In the genomic region with DNA sequence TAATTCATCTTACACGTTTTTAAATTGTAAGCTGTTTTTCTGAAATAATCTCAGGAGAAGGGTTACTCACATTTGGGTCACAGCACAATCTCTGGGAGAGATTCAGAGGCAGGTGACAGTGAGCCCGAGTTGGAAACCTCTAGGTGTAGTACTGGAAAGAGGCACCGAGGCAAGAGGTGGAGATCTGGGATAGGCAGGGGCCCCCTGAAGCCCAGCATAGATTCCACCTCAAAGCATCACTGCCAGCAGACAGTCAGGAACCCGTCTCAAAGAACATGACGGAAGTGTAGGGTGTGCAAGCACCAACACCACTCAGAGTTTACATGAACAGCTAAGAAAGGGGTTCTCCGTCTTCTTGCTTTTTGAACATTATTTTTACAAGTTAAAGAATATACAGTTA, we compare ENCODE assay signal across 11 mouse cellular contexts.
DNase-seq lines count a peak whose midpoint lies in the region; ATAC-seq and TF ChIP-seq lines count a peak whose summit lies in the region.
"Had no signal": no experiment of that assay in that cellular context is flagged by ENCODE, and none has a peak within 500 bp of the region (broad histone marks: within the 10 kb centered on the region; RNA-seq: fewer than 3 reads in every experiment).

No protein-coding gene starts in this region.

- no peaks in the 10 kb centered on the region for H3K36me3 ChIP-seq in heart, embryonic 12.5 days
- no peaks in the 10 kb centered on the region for H3K36me3 ChIP-seq in stomach, embryonic 15.5 days
- H3K36me3 ChIP-seq in stomach, postnatal 0 days (ENCODE audit: control insufficient read depth, insufficient read depth, low read length): no peaks in the 10 kb centered on the region
- H3K36me3 ChIP-seq in hindbrain, embryonic 15.5 days: no peaks in the 10 kb centered on the region

- ATAC-seq in heart, embryonic 12.5 days (ENCODE audit: insufficient number of reproducible peaks, low FRiP score): no peak
- ATAC-seq in stomach, embryonic 15.5 days (ENCODE audit: insufficient read depth, low FRiP score, low read depth): no peak
- ATAC-seq in stomach, postnatal 0 days (ENCODE audit: low FRiP score, low TSS enrichment): no peak
- no peak for ATAC-seq in hindbrain, embryonic 15.5 days (ENCODE audit: low FRiP score, low read depth)
- ATAC-seq: CD4-positive, CD25-positive, alpha-beta regulatory T cell, adult 4 months had no signal

- H3K4me2 ChIP-seq in heart, embryonic 12.5 days: peak overlapping the region; percentile 73
- H3K4me2 ChIP-seq in stomach, embryonic 15.5 days: peak overlapping the region; percentile 60; the same call in 1 of the 2 replicates
- H3K4me2 ChIP-seq in stomach, postnatal 0 days (replicated peaks; ENCODE audit: low read depth): no peak overlapping the region
- H3K4me2 ChIP-seq in hindbrain, embryonic 15.5 days: peak overlapping the region; percentile 60

- peaks cover 12% of the 10 kb centered on the region for H3K4me1 ChIP-seq in heart, embryonic 12.5 days (replicated peaks)
- H3K4me1 ChIP-seq in stomach, embryonic 15.5 days: peaks cover 12% of the 10 kb centered on the region; the same call in 1 of the 2 replicates
- H3K4me1 ChIP-seq in stomach, postnatal 0 days (replicated peaks; ENCODE audit: control insufficient read depth, insufficient read depth): peaks cover 5% of the 10 kb centered on the region; the same call in 1 of the 2 replicates
- H3K4me1 ChIP-seq in hindbrain, embryonic 15.5 days (replicated peaks): peaks cover 30% of the 10 kb centered on the region

- no peak for TF ChIP-seq CTCF in stomach, postnatal 0 days (IDR thresholded peaks at IDR 0.05; ENCODE audit: low read depth)

- no peaks in the 10 kb centered on the region for H3K27me3 ChIP-seq in heart, embryonic 12.5 days (replicated peaks)
- H3K27me3 ChIP-seq in stomach, embryonic 15.5 days (replicated peaks): no peaks in the 10 kb centered on the region
- H3K27me3 ChIP-seq in stomach, postnatal 0 days (ENCODE audit: control insufficient read depth, insufficient read depth, low read length): no peaks in the 10 kb centered on the region
- H3K27me3 ChIP-seq in hindbrain, embryonic 15.5 days: no peaks in the 10 kb centered on the region

- TF ChIP-seq EP300 in stomach, postnatal 0 days (optimal IDR thresholded peaks at IDR 0.05): no peak

- DNase-seq in heart, adult 18-20 months: no peak
- DNase-seq in stomach, postnatal 0 days (ENCODE audit: low spot score): no peak
- no peak for DNase-seq in urinary bladder, postnatal 4 days (ENCODE audit: low spot score in 2 of 2)
- DNase-seq in thymus, postnatal 10 days (ENCODE audit: low spot score in 2 of 2): no peak
- DNase-seq in thymus, postnatal 25 days: no peak
- DNase-seq: liver, postnatal 0 days; right cerebral cortex, postnatal 25 days had no signal

- no peak overlapping the region for H3K27ac ChIP-seq in heart, embryonic 12.5 days (ENCODE audit: poor library complexity, severe bottlenecking)
- no peak overlapping the region for H3K27ac ChIP-seq in stomach, embryonic 15.5 days
- H3K27ac ChIP-seq in stomach, postnatal 0 days (replicated peaks): no peak overlapping the region
- H3K27ac ChIP-seq in hindbrain, embryonic 15.5 days (replicated peaks): peak overlapping the region; percentile 69

- no peak overlapping the region; the same call in 1 of the 2 replicates for H3K4me3 ChIP-seq in heart, embryonic 12.5 days
- H3K4me3 ChIP-seq in stomach, embryonic 15.5 days (replicated peaks): no peak overlapping the region
- H3K4me3 ChIP-seq in stomach, postnatal 0 days (ENCODE audit: low read depth, low read length): no peak overlapping the region
- peak overlapping the region; percentile 38; the same call in 1 of the 2 replicates for H3K4me3 ChIP-seq in hindbrain, embryonic 15.5 days

- no peak overlapping the region for H3K9ac ChIP-seq in heart, embryonic 12.5 days
- H3K9ac ChIP-seq in stomach, embryonic 15.5 days: no peak overlapping the region
- H3K9ac ChIP-seq in stomach, postnatal 0 days (ENCODE audit: low read length): no peak overlapping the region
- no peak overlapping the region for H3K9ac ChIP-seq in hindbrain, embryonic 15.5 days
- H3K9ac ChIP-seq: liver, postnatal 0 days had no signal

- WGBS in heart, embryonic 12.5 days: 43% methylated on average over 6 of the region's 6 CpGs
- WGBS in stomach, embryonic 15.5 days: 52% methylated on average over 6 of the region's 6 CpGs
- 65% methylated on average over 6 of the region's 6 CpGs for WGBS in stomach, postnatal 0 days
- WGBS in hindbrain, embryonic 15.5 days: 35% methylated on average over 6 of the region's 6 CpGs

- no peaks in the 10 kb centered on the region for H3K9me3 ChIP-seq in heart, embryonic 12.5 days (replicated peaks)
- no peaks in the 10 kb centered on the region for H3K9me3 ChIP-seq in stomach, embryonic 15.5 days
- no peaks in the 10 kb centered on the region for H3K9me3 ChIP-seq in stomach, postnatal 0 days (ENCODE audit: control insufficient read depth, low read length)
- H3K9me3 ChIP-seq in hindbrain, embryonic 15.5 days: no peaks in the 10 kb centered on the region
